Mouse (Mus musculus) neural tube, embryonic 13.5 days (tissue): ENCODE results near the gene Map3k5. TPM values are rescaled to one million over a fixed set of nuclear protein-coding genes. Genes with fewer than 3 reads are reported as not detected.

Source experiments
- ATAC-seq: fragments of 200-750 bp; cut with Nextera tagmentation; 2 replicates; pipeline ENCODE4 v1.8.0; 2017; ENCODE audit warnings: low read depth, mild to moderate bottlenecking, moderate TSS enrichment, moderate library complexity
- H3K27ac ChIP-seq: fragments of 300-500 bp; sonication (generic); replicated peaks from 2 replicates; pipeline ENCODE4 v1.5.1; 2015; ENCODE audit warnings: moderate library complexity, mild to moderate bottlenecking, inconsistent platforms
- H3K27me3 ChIP-seq: fragments of 300-500 bp; sonication (generic); 2 replicates; pipeline ENCODE4 v1.6.1; 2015; ENCODE audit warnings: mild to moderate bottlenecking, inconsistent platforms
- H3K36me3 ChIP-seq: fragments of 300-500 bp; sonication (generic); 2 replicates; pipeline ENCODE4 v1.6.1; 2015; ENCODE audit warnings: mild to moderate bottlenecking, inconsistent platforms
- H3K4me1 ChIP-seq: fragments of 300-500 bp; sonication (generic); replicated peaks from 2 replicates; pipeline ENCODE4 v1.6.1; 2015; ENCODE audit warnings: inconsistent platforms
- H3K4me2 ChIP-seq: fragments of 300-500 bp; sonication (generic); 2 replicates; pipeline ENCODE4 v1.6.1; 2015; ENCODE audit warnings: inconsistent platforms, mild to moderate bottlenecking, moderate library complexity
- H3K4me3 ChIP-seq: fragments of 300-500 bp; sonication (generic); 2 replicates; pipeline ENCODE4 v1.5.1; 2015; ENCODE audit warnings: mild to moderate bottlenecking, inconsistent platforms
- H3K9ac ChIP-seq: fragments of 300-500 bp; sonication (generic); 2 replicates; pipeline ENCODE4 v1.6.1; 2015; ENCODE audit warnings: moderate library complexity, mild to moderate bottlenecking, inconsistent platforms
- H3K9me3 ChIP-seq: fragments of 300-500 bp; sonication (generic); 2 replicates; pipeline ENCODE4 v1.6.1; 2016; ENCODE audit warnings: inconsistent platforms
- WGBS: fragments of 180-500 bp; shearing (Covaris S2); methylation state at CpG from one replicate; pipeline ENCODE4 v1.1.7; 2015; 5-methylcytosine and 5-hydroxymethylcytosine counted together
- polyA plus RNA-seq: library from polyadenylated mRNA; unstranded; fragments of >200 nt; fragmentation: Nextera tagmentation; extraction: Ambion mirVana; gene quantifications from 2 replicates; pipeline ENCODE4 v1.2.1, GENCODE M21; 2015

Map3k5 gene
- polyA plus RNA-seq, result 0.87 and 1.0 TPM in 2 replicates

DNA sequence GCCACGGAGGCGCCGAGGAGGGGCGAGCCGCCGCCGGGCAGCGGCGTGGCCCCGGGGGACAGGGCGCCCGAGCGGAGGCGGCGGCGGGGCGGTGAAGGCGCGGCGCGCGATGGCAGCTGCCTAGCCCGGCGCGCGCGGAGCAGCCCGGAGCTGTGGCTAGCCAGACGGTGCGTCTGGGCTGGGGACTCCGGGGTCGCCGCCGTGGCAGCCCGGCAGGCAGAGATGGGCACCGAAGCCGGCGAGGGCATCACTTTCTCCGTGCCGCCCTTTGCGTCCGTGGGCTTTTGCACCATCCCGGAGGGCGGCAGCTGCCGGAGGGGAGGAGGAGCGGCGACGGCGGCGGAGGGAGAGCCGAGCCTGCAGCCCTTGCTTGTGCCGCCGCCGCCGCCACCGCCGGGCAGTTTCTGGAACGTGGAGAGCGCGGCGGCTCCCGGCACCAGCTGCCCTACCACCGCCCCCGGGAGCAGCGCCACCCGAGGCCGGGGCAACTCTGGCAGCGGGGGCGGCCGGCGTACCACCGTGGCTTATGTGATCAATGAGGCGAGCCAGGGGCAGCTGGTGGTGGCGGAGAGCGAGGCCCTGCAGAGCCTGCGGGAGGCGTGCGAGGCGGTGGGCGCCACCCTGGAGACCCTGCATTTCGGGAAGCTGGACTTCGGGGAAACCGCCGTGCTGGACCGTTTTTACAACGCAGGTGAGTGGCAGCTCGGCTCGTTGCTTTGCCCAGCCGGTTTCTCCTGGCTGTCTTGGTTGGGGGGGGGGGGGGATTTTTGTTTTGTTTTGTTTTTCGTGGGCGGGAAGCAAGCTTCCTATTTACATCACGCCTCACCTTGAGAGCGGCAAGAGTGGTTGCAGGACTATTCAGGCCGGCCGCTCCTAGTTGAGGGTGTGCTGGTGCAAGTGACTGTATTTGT is at the start of gene Map3k5:
Map3k5 (plus strand) TSS at position 89 of the 911 bp plus-strand sequence.
- under 1% methylated on average over 86 of the region's 95 CpGs for WGBS
- peak within 1 kb of the TSS; percentile 96 for H3K4me2 ChIP-seq
- H3K9ac ChIP-seq, result peak within 1 kb of the TSS; percentile 71
- H3K36me3 ChIP-seq, result no peaks in the 10 kb centered on the region
- H3K9me3 ChIP-seq, result no peaks in the 10 kb centered on the region
- peaks cover 18% of the 10 kb centered on the region for H3K4me1 ChIP-seq
- peaks cover 54% of the 10 kb centered on the region for H3K27me3 ChIP-seq
- H3K27ac ChIP-seq, result peak within 1 kb of the TSS; percentile 61
- H3K4me3 ChIP-seq, result peak within 1 kb of the TSS; percentile 60
- ATAC-seq, result peak; percentile 88

DNA sequence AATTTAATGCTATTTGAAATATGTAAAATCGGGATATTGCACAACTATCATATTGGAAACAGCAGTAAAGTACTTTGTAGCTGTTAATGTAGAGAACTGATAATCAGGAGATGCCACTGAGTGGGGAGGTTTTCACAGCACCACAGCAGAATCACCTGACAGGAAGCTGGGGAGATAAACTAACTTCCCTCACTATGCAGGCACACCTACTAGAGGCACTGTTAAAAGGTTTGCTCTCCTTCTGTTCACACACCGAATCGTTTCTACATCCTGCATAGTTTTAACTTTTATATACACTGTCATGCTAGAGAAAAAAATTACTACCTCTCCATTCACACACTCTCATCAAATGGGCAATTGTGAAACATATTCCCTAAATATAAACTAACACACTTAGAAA is 48.0 kb upstream of the Map3k5 start:
- peaks cover 4% of the 10 kb centered on the region; the same call in 1 of the 2 replicates for H3K36me3 ChIP-seq
- no peak for ATAC-seq
- no peaks in the 10 kb centered on the region for H3K4me1 ChIP-seq
- H3K27ac ChIP-seq, result no peak overlapping the region
- no peaks in the 10 kb centered on the region for H3K27me3 ChIP-seq
- H3K4me2 ChIP-seq, result no peak overlapping the region
- WGBS, result 94% methylated on average over 3 of the region's 3 CpGs
- no peak overlapping the region for H3K9ac ChIP-seq
- H3K4me3 ChIP-seq, result no peak overlapping the region
- H3K9me3 ChIP-seq, result no peaks in the 10 kb centered on the region

DNA sequence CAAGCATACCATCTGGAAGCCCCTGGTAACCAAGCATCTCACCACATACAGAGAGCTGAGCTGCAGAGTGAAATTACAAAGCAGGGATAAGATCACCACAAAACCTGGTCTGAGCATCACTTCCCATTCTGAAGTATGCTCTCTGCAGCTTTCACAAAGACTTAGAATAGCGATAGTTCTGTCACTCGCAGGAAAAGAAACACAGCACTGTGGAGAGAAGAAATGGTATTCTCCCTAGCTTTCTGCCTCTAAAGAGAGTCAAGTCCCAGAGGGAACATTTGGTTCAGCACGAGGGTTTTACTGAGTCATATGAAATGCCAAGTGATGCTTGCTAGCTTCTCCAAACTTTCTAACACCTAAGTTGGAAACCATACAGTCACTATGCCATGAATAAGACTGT is 44.4 kb upstream of the Map3k5 start:
- no peaks in the 10 kb centered on the region for H3K27me3 ChIP-seq
- no peak overlapping the region for H3K4me2 ChIP-seq
- H3K4me3 ChIP-seq, result no peak overlapping the region
- H3K27ac ChIP-seq, result no peak overlapping the region
- peaks cover 4% of the 10 kb centered on the region; the same call in 1 of the 2 replicates for H3K36me3 ChIP-seq
- 81% methylated on average over 3 of the region's 3 CpGs for WGBS
- H3K4me1 ChIP-seq, result no peaks in the 10 kb centered on the region
- H3K9ac ChIP-seq, result no peak overlapping the region
- ATAC-seq, result no peak
- no peaks in the 10 kb centered on the region for H3K9me3 ChIP-seq

DNA sequence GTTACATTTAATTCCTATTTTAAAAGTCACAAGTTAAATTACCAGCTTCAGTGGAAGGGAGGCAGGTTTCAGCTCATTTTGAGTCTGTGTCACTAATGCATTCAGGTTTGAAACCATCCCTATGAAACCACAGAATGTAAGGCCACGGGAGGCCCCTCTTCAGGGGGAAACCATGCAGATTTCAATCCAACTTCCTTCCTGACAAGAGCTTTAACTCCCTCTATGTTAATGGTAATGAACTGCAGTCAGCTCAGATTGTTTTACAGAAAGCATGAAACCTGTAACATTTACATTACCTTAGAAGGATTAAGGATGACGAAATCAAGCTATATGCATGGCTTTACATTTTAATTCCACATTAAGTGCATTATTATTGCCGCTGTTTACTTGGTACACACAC is 42.6 kb upstream of the Map3k5 start:
- H3K4me3 ChIP-seq, result no peak overlapping the region
- no peaks in the 10 kb centered on the region for H3K4me1 ChIP-seq
- H3K27me3 ChIP-seq, result no peaks in the 10 kb centered on the region
- WGBS, result 63% methylated on average over 3 of the region's 3 CpGs
- H3K27ac ChIP-seq, result no peak overlapping the region
- ATAC-seq, result no peak
- no peak overlapping the region for H3K4me2 ChIP-seq
- no peak overlapping the region for H3K9ac ChIP-seq
- peaks cover 4% of the 10 kb centered on the region; the same call in 1 of the 2 replicates for H3K36me3 ChIP-seq
- no peaks in the 10 kb centered on the region for H3K9me3 ChIP-seq

DNA sequence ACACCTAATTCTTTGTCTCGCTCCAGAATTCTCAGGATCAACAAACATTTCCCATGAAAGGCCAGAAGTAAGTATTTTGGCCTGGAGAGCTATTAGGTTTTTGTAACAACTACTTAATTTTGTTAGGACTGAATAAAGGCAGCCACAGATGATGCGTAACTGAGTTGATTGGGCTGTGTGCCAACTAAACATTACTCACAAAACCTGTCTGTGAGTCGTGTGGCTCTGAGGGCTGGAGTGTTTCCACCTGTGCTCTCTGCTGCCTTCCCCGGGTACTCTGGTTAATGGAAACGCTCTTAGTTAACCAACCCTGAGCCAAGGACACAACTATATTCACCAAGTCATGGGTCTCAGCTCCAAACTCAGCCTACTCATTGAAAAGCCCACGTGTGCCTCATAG is 41.1 kb upstream of the Map3k5 start:
- Histone ChIP-seq H3K9me3 (no peaks in the 10 kb centered on the region), H3K4me2 (no peak overlapping the region), H3K27ac (no peak overlapping the region), H3K9ac (no peak overlapping the region), H3K36me3 (peaks cover 4% of the 10 kb centered on the region; the same call in 1 of the 2 replicates), H3K27me3 (no peaks in the 10 kb centered on the region), H3K4me1 (no peaks in the 10 kb centered on the region), H3K4me3 (no peak overlapping the region)
- WGBS, result 72% methylated on average over 6 of the region's 6 CpGs
- ATAC-seq, result no peak

DNA sequence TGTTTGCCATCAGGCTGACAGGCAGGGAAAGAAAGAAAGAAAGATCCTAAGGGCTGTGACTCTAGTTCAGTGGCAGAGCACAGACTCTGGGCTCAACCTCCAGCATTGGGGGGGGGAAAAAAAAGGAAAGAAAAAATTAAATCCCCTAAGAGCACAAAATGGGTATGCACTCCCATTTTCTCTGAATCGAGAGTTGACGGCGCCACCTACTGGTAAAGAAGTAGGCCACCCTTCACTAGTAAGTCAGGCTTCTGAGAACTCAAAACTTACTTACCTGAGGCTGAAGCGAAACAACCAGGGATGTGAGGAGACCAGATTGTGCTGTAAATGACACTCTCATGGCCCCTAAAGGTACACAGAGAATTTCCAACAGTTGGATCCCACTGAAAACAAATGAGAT is 40.3 kb upstream of the Map3k5 start:
- Histone ChIP-seq H3K4me3 (no peak overlapping the region), H3K36me3 (no peaks in the 10 kb centered on the region), H3K4me2 (no peak overlapping the region), H3K9me3 (no peaks in the 10 kb centered on the region), H3K9ac (no peak overlapping the region), H3K4me1 (no peaks in the 10 kb centered on the region), H3K27me3 (no peaks in the 10 kb centered on the region), H3K27ac (no peak overlapping the region)
- 15% methylated on average over 4 of the region's 4 CpGs for WGBS
- ATAC-seq, result no peak

DNA sequence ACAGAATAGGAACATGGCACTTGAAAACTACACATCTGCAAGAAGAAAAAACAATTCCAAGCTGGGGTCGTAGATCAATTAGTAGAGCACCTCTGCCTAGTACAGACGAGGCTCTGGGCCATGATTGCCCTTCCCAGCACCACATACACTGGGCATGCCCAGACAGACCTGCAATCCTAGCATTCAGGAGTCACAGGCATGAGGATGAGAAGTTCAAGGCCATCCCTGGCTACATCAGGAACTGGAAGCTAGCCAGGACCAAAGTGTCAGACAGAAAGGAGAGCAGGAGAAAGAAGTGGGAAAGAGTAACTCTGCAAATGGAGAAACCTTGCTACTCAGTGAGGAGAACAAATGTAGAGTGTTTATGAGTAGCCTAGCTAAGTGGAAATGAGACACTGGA is 34.1 kb upstream of the Map3k5 start:
- ATAC-seq, result no peak
- Histone ChIP-seq H3K9me3 (no peaks in the 10 kb centered on the region), H3K36me3 (no peaks in the 10 kb centered on the region), H3K4me1 (no peaks in the 10 kb centered on the region), H3K4me2 (no peak overlapping the region), H3K4me3 (no peak overlapping the region), H3K27me3 (no peaks in the 10 kb centered on the region), H3K27ac (no peak overlapping the region), H3K9ac (no peak overlapping the region)
- WGBS, result 62% methylated on average over 2 of the region's 2 CpGs

DNA sequence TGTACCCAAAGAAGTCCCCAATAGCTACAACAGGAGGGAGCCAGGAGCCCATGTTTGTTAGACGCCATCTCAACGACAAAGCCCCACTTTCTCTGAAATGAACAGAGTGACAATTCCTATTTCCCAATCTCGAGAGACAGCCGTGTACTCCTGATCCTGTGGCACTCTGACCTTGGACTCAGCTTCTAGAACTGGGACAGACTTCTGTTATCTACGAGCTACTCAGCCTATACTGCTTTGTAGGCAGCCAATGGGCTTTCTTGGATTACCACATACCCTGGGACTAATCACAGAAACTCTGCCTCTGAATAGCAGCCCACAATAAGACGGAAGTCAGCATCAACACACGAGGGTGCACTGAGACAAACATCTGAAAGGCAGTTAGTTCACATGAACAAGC is 32.3 kb upstream of the Map3k5 start:
- ATAC-seq, result no peak
- Histone ChIP-seq H3K4me1 (no peaks in the 10 kb centered on the region), H3K27me3 (no peaks in the 10 kb centered on the region), H3K4me3 (no peak overlapping the region), H3K9ac (no peak overlapping the region), H3K4me2 (no peak overlapping the region), H3K9me3 (no peaks in the 10 kb centered on the region), H3K36me3 (no peaks in the 10 kb centered on the region), H3K27ac (no peak overlapping the region)
- 86% methylated on average over 7 of the region's 7 CpGs for whole genome bisulfite sequencing

DNA sequence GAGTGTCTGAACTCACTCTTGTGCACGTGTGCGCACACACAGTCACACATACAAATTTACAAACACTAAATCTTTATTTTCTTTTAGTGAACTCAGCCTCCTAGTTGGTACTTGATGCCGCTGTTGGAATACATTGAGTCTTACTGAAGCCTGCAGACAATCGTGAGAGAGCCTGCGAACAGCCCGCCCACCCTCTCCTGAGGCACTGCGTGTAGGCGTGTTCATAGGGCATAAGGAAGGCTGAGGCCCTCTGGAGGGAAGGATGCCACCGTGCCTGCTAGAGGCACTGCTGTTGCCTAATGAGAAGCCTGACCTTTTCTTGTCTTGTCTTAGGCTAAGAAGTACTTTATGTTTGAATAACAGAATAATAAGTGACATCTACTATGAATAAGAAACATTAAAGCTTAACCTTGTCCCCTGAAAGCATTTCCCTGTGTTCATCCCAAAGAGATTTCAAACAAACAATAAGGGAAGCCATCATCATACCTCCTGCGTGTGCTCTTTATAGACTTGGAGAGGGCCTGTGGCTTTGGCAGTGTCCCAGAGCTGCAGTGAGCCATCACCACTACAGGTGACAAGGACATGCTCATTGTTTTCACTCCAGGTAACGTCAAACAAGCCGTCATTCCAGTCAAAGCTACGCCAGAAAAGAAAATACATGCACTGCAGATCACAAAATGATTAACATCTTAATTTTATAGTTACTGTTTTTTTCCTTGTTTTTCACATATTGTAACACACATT is 30.0 kb upstream of the Map3k5 start:
- Histone ChIP-seq H3K36me3 (no peaks in the 10 kb centered on the region), H3K9me3 (no peaks in the 10 kb centered on the region), H3K27me3 (0 out of 2 replicates have a peak, but pooled peaks cover under 1% of the 10 kb centered on the region), H3K4me3 (no peak overlapping the region), H3K9ac (no peak overlapping the region), H3K27ac (no peak overlapping the region), H3K4me1 (no peaks in the 10 kb centered on the region), H3K4me2 (no peak overlapping the region)
- ATAC-seq, result no peak
- 86% methylated on average over 13 of the region's 13 CpGs for WGBS

DNA sequence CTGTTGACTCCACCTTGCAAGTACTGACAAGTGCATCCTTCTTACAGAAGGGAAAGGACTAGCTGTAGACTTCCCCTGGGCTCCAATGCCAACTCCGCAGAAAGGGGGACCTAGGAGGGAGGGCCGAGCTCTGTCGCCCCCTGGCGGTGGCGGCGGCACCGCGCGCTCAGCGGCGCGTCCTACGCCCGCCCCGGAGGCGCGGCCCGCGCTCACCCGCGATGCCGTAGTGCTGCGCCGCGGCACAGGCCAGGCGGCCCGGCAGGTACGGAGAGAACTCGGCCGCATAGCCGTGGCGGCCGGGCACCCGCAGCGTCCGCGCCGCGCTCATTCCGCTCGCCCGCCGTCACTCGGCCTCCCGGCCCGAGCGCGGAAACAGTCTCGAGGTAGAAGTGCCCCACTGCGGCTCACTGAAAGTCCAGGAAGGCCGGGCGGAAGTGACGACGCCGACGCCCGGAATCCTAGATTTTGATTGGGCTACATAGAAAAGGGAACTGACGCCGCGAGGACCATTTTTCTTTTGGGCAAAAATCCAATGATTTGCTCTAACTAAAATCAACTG is 26.9 kb upstream of the Map3k5 start, which contains the start of gene Pex7:
Pex7 (minus strand) TSS at position 444 of the 559 bp plus-strand sequence.
- peak within 1 kb of the TSS; percentile 82 for H3K9ac ChIP-seq
- H3K27ac ChIP-seq, result peak within 1 kb of the TSS; percentile 97
- no peaks in the 10 kb centered on the region for H3K4me1 ChIP-seq
- H3K36me3 ChIP-seq, result no peaks in the 10 kb centered on the region
- ATAC-seq, result peak; percentile 99
- peak within 1 kb of the TSS; percentile 72 for H3K4me3 ChIP-seq
- no peaks in the 10 kb centered on the region for H3K9me3 ChIP-seq
- WGBS, result under 1% methylated on average over 60 of the region's 60 CpGs
- peaks cover 11% of the 10 kb centered on the region; the same call in 1 of the 2 replicates for H3K27me3 ChIP-seq
- H3K4me2 ChIP-seq, result peak within 1 kb of the TSS; percentile 39

DNA sequence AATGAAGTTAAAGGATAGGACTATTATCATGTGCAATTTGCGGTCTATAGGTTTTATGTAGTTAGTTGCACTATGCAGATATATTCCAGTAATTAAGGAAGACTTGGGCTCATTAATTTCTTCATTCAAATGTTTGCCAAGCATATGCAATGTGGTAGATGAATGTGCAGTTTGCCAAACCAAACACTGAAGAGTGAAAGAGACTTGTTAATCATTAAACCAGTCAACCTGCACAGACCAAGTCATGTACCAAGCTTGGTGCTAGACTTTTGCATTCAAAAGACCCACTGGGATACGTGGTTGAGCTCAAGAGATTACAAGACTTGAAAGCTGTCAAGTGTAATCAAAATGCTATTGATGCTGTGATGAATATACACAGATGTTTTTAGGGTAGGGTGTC is 26.2 kb upstream of the Map3k5 start:
- H3K4me3 ChIP-seq, result no peak overlapping the region
- peaks cover 11% of the 10 kb centered on the region; the same call in 1 of the 2 replicates for H3K27me3 ChIP-seq
- H3K4me2 ChIP-seq, result no peak overlapping the region
- no peak for ATAC-seq
- no peaks in the 10 kb centered on the region for H3K36me3 ChIP-seq
- no peak overlapping the region for H3K27ac ChIP-seq
- H3K9me3 ChIP-seq, result no peaks in the 10 kb centered on the region
- no peak overlapping the region for H3K9ac ChIP-seq
- 74% methylated on average over 2 of the region's 2 CpGs for WGBS
- H3K4me1 ChIP-seq, result no peaks in the 10 kb centered on the region

DNA sequence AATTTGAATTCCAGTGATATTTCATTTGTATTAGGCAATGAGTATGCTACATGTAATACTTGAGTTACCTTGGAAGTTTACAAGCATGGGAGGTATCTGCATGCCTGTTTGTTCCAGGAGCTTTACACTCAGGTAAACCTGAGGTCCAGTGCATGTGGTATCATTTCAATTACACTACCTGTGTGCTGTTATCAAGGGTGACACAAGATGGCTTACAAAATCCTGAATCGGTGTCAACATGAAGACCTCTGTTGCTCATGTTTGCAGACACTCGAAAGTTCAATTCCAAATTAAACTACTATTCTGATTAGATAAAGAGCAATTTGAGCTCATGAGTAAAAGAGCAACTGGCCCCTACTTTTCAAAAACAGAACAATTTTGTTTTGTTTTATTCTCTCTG is 23.8 kb upstream of the Map3k5 start:
- Histone ChIP-seq H3K9me3 (no peaks in the 10 kb centered on the region), H3K27me3 (peaks cover 11% of the 10 kb centered on the region; the same call in 1 of the 2 replicates), H3K9ac (no peak overlapping the region), H3K36me3 (no peaks in the 10 kb centered on the region), H3K4me3 (no peak overlapping the region), H3K27ac (no peak overlapping the region), H3K4me1 (no peaks in the 10 kb centered on the region), H3K4me2 (no peak overlapping the region)
- WGBS, result 91% methylated on average over 2 of the region's 2 CpGs
- ATAC-seq, result no peak
